Mouse (Mus musculus) G1E (cell line): ENCODE measurements around the gene Iqcf3. TPM values are rescaled to one million over a fixed set of nuclear protein-coding genes. Genes with fewer than 3 reads are reported as not detected.

Source experiments
- ATAC-seq: 2 replicates; pipeline ENCODE4 v1.8.0; 2016; ENCODE audit warnings: mild to moderate bottlenecking; ENCODE audit not compliant: insufficient number of reproducible peaks, poor library complexity, low FRiP score, severe bottlenecking; ENCODE audit errors: extremely low read depth
- DNase-seq: peaks from one replicate; pipeline ENCODE4 v3.0.0; 2012; ENCODE audit warnings: low spot score
- H3K27me3 ChIP-seq: 2 replicates; pipeline ENCODE4 v1.6.1; 2012; ENCODE audit warnings: mild to moderate bottlenecking, low read length, inconsistent platforms; ENCODE audit not compliant: insufficient read depth
- H3K36me3 ChIP-seq: replicated peaks from 2 replicates; pipeline ENCODE3; 2012; ENCODE audit warnings: mild to moderate bottlenecking, inconsistent platforms
- H3K4me1 ChIP-seq: 2 replicates; pipeline ENCODE4 v1.6.1; 2012; ENCODE audit warnings: low read depth, low read length, inconsistent platforms, mixed read lengths; ENCODE audit not compliant: insufficient read depth
- H3K4me3 ChIP-seq: 2 replicates; pipeline ENCODE4 v1.5.1; 2012; ENCODE audit warnings: low read depth, mild to moderate bottlenecking, inconsistent platforms, low read length, moderate library complexity, mixed read lengths
- H3K9me3 ChIP-seq: replicated peaks from 2 replicates; pipeline ENCODE4 v1.6.1; 2012; ENCODE audit warnings: inconsistent platforms
- CTCF ChIP-seq: IDR thresholded peaks from 2 replicates; pipeline ENCODE4 v1.5.1; 2012; ENCODE audit warnings: low read depth, low read length, inconsistent platforms, mixed read lengths
- GATA1 ChIP-seq: IDR thresholded peaks from 2 replicates; pipeline ENCODE4 v1.6.1; 2012; ENCODE audit warnings: borderline replicate concordance, low read length, inconsistent platforms, mixed read lengths
- GATA2 ChIP-seq: IDR thresholded peaks from 2 replicates; pipeline ENCODE4 v1.6.1; 2012; ENCODE audit warnings: low read depth, low read length, inconsistent platforms, borderline replicate concordance
- POLR2AphosphoS5 ChIP-seq: IDR thresholded peaks from 2 replicates; pipeline ENCODE4 v1.6.1; 2012; ENCODE audit warnings: low read depth, low read length, inconsistent platforms; ENCODE audit not compliant: insufficient replicate concordance
- TAL1 ChIP-seq: conservative IDR thresholded peaks from 2 replicates; pipeline ENCODE4 v1.6.1; 2012; ENCODE audit warnings: low read depth, low read length, inconsistent platforms, mixed read lengths
- polyA plus RNA-seq: library from polyadenylated mRNA; stranded (reverse); fragments of >175 nt; gene quantifications from 2 replicates; pipeline ENCODE4 v1.2.3, GENCODE M21; 2012
- total RNA-seq, 2 experiments: library from RNA; stranded (forward) in 1 of 2; stranded (reverse) in 1 of 2; fragments of 200-1000 nt in 1 of 2; fragments of >200 nt in 1 of 2; fragmentation: Nextera tagmentation in 1 of 2; gene quantifications; 2 replicates each; pipeline ENCODE4 v1.2.3; 2014 to 2017

The Iqcf3 gene
- total and polyA plus RNA-seq, 3 experiments = not detected

- no peak for DNase-seq
- TF ChIP-seq POLR2AphosphoS5 (no peak), GATA1 (no peak), GATA2 (no peak), TAL1 (no peak), CTCF (no peak)
These were observed 91.7 kb downstream of the Iqcf3 start for GRCm38 (mm10) chr9:106469776-106470175.

GRCm38 (mm10) chr9:106469317-106469716, 92.1 kb downstream of the Iqcf3 start:
- peaks cover 18% of the 10 kb centered on the region for H3K4me1 ChIP-seq
- no peaks in the 10 kb centered on the region for H3K36me3 ChIP-seq
- no peak for TF ChIP-seq POLR2AphosphoS5
- TF ChIP-seq TAL1 = no peak
- no peak for TF ChIP-seq GATA1
- TF ChIP-seq GATA2 = no peak
- TF ChIP-seq CTCF = no peak
- ATAC-seq (no peak), DNase-seq (no peak)
- peaks cover 36% of the 10 kb centered on the region for H3K27me3 ChIP-seq
- H3K9me3 ChIP-seq = peaks cover 12% of the 10 kb centered on the region
- H3K4me3 ChIP-seq = no peak overlapping the region

More at GRCm38 (mm10) chr9:106469776-106470175, 91.7 kb downstream of the Iqcf3 start:
- Histone ChIP-seq H3K4me1 (peaks cover 22% of the 10 kb centered on the region), H3K27me3 (peaks cover 36% of the 10 kb centered on the region), H3K4me3 (no peak overlapping the region), H3K9me3 (peaks cover 10% of the 10 kb centered on the region), H3K36me3 (no peaks in the 10 kb centered on the region)
- ATAC-seq = no peak

- peaks cover 9% of the 10 kb centered on the region; the same call in 1 of the 2 replicates for H3K4me1 ChIP-seq
- TF ChIP-seq POLR2AphosphoS5 (no peak), CTCF (no peak), TAL1 (no peak), GATA1 (no peak), GATA2 (no peak)
- ATAC-seq (no peak), DNase-seq (no peak)
- H3K27me3 ChIP-seq = peaks cover 31% of the 10 kb centered on the region
- H3K9me3 ChIP-seq = peaks cover 12% of the 10 kb centered on the region
- no peaks in the 10 kb centered on the region for H3K36me3 ChIP-seq
- H3K4me3 ChIP-seq = no peak overlapping the region
These were observed 93.7 kb downstream of the Iqcf3 start for GRCm38 (mm10) chr9:106467746-106468145.

- ATAC-seq (no peak), DNase-seq (no peak)
- no peaks in the 10 kb centered on the region for H3K36me3 ChIP-seq
- H3K9me3 ChIP-seq = peaks cover 12% of the 10 kb centered on the region
- H3K4me3 ChIP-seq = no peak overlapping the region
- peaks cover 30% of the 10 kb centered on the region for H3K27me3 ChIP-seq
- H3K4me1 ChIP-seq = peaks cover 4% of the 10 kb centered on the region; the same call in 1 of the 2 replicates
- TF ChIP-seq TAL1 = no peak
- no peak for TF ChIP-seq GATA2
- no peak for TF ChIP-seq GATA1
- TF ChIP-seq POLR2AphosphoS5 = no peak
- TF ChIP-seq CTCF = no peak
These were observed 94.7 kb downstream of the Iqcf3 start for GRCm38 (mm10) chr9:106466721-106467120.

- TF ChIP-seq CTCF (no peak), GATA1 (no peak), TAL1 (no peak), POLR2AphosphoS5 (no peak), GATA2 (no peak)
- ATAC-seq (no peak), DNase-seq (no peak)
- Histone ChIP-seq H3K36me3 (no peaks in the 10 kb centered on the region), H3K27me3 (peaks cover 26% of the 10 kb centered on the region), H3K9me3 (peaks cover 12% of the 10 kb centered on the region), H3K4me1 (peaks cover 4% of the 10 kb centered on the region; the same call in 1 of the 2 replicates), H3K4me3 (no peak within 1 kb of the TSS; the same call in 1 of the 2 replicates)
These were observed 95.7 kb downstream of the Iqcf3 start, which contains the start of gene Gpr62 for GRCm38 (mm10) chr9:106465571-106466200. Gene Gpr62 (minus strand): TSS chr9:106465938.

- Histone ChIP-seq H3K36me3 (no peaks in the 10 kb centered on the region), H3K4me1 (peaks cover 4% of the 10 kb centered on the region; the same call in 1 of the 2 replicates), H3K9me3 (peaks cover 12% of the 10 kb centered on the region), H3K27me3 (peaks cover 32% of the 10 kb centered on the region), H3K4me3 (no peak overlapping the region; the same call in 1 of the 2 replicates)
- ATAC-seq = no peak
- no peak for DNase-seq
- no peak for TF ChIP-seq GATA2
- TF ChIP-seq TAL1 = no peak
- no peak for TF ChIP-seq POLR2AphosphoS5
- TF ChIP-seq CTCF = no peak
- no peak for TF ChIP-seq GATA1
These were observed 96.5 kb downstream of the Iqcf3 start for GRCm38 (mm10) chr9:106464751-106465541.
